Mouse (Mus musculus) myocyte (in vitro differentiated cells): ENCODE measurements around the gene Pabpn1.

Experiments used
- CEBPB ChIP-seq: IDR thresholded peaks from 2 replicates; pipeline ENCODE4 v1.6.1; 2011; ENCODE audit warnings: mild to moderate bottlenecking, moderate library complexity; ENCODE audit not compliant: poor library complexity, insufficient read depth, severe bottlenecking
- E2F4 ChIP-seq: IDR thresholded peaks from one replicate; pipeline ENCODE4 v1.6.1; 2011; ENCODE audit warnings: mild to moderate bottlenecking, control low read depth, moderate library complexity; ENCODE audit not compliant: insufficient read depth
- MAX ChIP-seq: IDR thresholded peaks from one replicate; pipeline ENCODE4 v1.6.1; 2011; ENCODE audit warnings: low read depth, mild to moderate bottlenecking, control low read depth
- MYOD1 ChIP-seq, 3 experiments: IDR thresholded peaks; one replicate each; pipeline ENCODE4 v1.6.1; 2011; ENCODE audit warnings: control low read depth in 2 of 3, low read depth in 2 of 3, mild to moderate bottlenecking in 2 of 3, moderate library complexity in 1 of 3; ENCODE audit not compliant: insufficient read length in 2 of 3, control insufficient read depth in 1 of 3
- POLR2A ChIP-seq: IDR thresholded peaks from one replicate; pipeline ENCODE4 v1.6.1; 2011; ENCODE audit warnings: low read depth, mild to moderate bottlenecking, control low read depth, moderate library complexity; ENCODE audit not compliant: insufficient read length
- REST ChIP-seq: IDR thresholded peaks from one replicate; pipeline ENCODE4 v1.6.1; 2011; ENCODE audit warnings: mild to moderate bottlenecking, control low read depth, moderate library complexity; ENCODE audit not compliant: insufficient read depth, insufficient read length
- TCF12 ChIP-seq: IDR thresholded peaks from one replicate; pipeline ENCODE4 v1.6.1; 2011; ENCODE audit warnings: mild to moderate bottlenecking, control low read depth; ENCODE audit not compliant: poor library complexity, insufficient read depth, severe bottlenecking
- USF1 ChIP-seq: IDR thresholded peaks from one replicate; pipeline ENCODE4 v1.6.1; 2011; ENCODE audit warnings: low read depth, mild to moderate bottlenecking, control low read depth, moderate library complexity

DNA sequence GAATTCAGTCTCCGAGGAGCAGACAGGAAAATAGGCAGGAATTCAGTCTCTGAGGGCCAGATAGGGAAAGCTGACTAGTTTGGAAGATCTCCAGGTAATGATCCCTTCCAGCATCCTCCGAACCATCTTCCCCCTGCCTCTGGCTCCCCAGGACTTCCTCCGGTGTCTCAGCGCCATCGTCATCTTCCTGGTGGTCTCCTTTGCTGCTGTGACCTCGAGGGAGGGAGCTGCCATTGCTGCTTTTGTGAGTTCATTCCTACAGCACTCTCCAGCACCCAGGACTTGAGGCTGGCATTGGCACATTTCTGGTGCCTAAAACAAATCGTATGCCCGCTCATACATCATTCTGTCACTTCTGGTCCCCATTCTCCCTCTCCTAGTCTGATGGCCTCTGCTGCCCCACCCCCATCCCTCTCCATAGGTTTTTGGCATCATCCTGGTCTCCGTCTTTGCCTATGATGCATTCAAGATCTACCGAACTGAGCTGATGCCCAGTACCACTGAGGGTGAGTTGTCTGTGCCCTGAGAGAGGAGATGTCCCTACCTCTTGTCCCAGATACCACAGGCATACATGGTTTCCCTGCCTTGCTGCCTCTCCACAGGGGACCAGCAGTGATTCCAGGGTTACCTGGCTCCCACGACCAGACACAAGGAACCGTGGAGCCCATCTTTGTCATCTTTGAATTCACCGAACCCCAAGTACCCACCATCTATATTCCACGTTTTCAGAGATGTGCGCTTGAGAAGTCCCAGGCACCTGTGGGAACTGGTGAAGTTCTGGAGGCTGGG is 46.3 kb downstream of the Pabpn1 start:
- TF ChIP-seq POLR2A (no peak), USF1 (no peak), MAX (no peak), TCF12 (no peak), E2F4 (no peak), REST (no peak), CEBPB (no peak), MYOD1 (IDR thresholded peaks at IDR 0.05; ENCODE audit: control insufficient read depth in 1 of 3, insufficient read length in 2 of 3, low read depth in 2 of 3) (no peak)
